Mouse (Mus musculus): ENCODE measurements around the gene Dennd1a. TPM values are rescaled to one million over a fixed set of nuclear protein-coding genes. Genes with fewer than 3 reads are reported as not detected.
A peak's percentile ranks its signal among the peaks of the same experiment; 100 is the strongest.

Gene Dennd1a
- polyA plus RNA-seq, 1 experiment from 2014 or later: 17.7 TPM

DNA sequence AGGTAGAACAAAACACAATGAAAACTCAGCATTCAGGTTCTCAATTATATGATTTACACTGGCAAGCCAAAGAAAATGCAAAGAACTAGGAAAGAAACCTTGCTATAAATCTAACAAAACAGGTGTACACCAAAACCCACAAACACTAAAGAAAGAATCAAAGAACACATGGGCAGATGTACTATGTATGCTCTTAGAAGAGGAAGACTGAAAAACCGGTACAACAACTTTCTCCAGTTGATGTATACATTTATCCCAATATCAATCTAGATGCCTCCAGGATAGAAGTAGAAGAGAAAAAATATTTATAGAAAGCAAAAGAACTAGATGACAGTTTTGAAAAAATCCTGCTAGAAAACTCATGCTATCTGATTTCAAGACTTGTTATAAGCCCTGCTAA is 184.5 kb downstream of the Dennd1a start:
- WGBS: 95% methylated on average over 1 of the region's 1 CpGs
- H3K9me3 ChIP-seq (ENCODE audit: control insufficient read depth, low read length): no peaks in the 10 kb centered on the region
- no peaks in the 10 kb centered on the region for H3K27me3 ChIP-seq (ENCODE audit: control insufficient read depth, insufficient read depth, low read length)
- ATAC-seq (replicated peaks; ENCODE audit: low FRiP score) (no peak), DNase-seq (ENCODE audit: low spot score) (no peak)
- no peak overlapping the region for H3K9ac ChIP-seq (ENCODE audit: low read length)
- H3K36me3 ChIP-seq (ENCODE audit: control insufficient read depth, insufficient read depth, low read length): no peaks in the 10 kb centered on the region
- no peak overlapping the region for H3K27ac ChIP-seq (ENCODE audit: low read depth, low read length)
- H3K4me2 ChIP-seq (ENCODE audit: low read depth, low read length, severe bottlenecking): no peak overlapping the region
- H3K4me3 ChIP-seq (ENCODE audit: low read depth, low read length): no peak overlapping the region
- peaks cover 17% of the 10 kb centered on the region for H3K4me1 ChIP-seq (replicated peaks; ENCODE audit: control insufficient read depth, insufficient read depth, low read length)

DNA sequence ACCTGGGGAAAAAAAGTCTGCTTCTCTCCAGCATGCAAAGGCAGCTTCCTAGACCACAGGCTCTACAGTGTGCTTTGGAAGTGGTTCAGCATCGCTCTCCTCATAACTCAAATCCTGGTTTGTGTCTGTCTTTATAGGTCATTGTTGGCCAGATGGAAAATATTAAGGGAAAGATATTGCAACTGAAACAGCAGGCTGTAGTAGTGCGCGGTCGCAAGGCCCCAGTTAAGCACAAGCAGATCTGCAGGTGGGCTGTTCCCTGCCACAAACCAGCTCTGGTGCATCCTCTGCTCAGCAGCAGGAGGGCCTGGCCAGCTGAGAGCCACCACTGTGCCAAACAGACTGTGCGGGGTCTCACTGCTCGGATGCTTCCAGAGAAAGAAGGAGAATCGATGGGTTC is 186.9 kb downstream of the Dennd1a start:
- ATAC-seq (replicated peaks; ENCODE audit: low FRiP score) (no peak), DNase-seq (ENCODE audit: low spot score) (peak; percentile 59)
- Histone ChIP-seq H3K36me3 (ENCODE audit: control insufficient read depth, insufficient read depth, low read length) (no peaks in the 10 kb centered on the region), H3K4me2 (ENCODE audit: low read depth, low read length, severe bottlenecking) (no peak overlapping the region), H3K9ac (ENCODE audit: low read length) (no peak overlapping the region), H3K4me1 (replicated peaks; ENCODE audit: control insufficient read depth, insufficient read depth, low read length) (peaks cover 23% of the 10 kb centered on the region), H3K9me3 (ENCODE audit: control insufficient read depth, low read length) (no peaks in the 10 kb centered on the region), H3K4me3 (ENCODE audit: low read depth, low read length) (no peak overlapping the region), H3K27me3 (ENCODE audit: control insufficient read depth, insufficient read depth, low read length) (no peaks in the 10 kb centered on the region), H3K27ac (ENCODE audit: low read depth, low read length) (peak overlapping the region; percentile 34; the same call in 1 of the 2 replicates)
- 7% methylated on average over 7 of the region's 7 CpGs for WGBS

DNA sequence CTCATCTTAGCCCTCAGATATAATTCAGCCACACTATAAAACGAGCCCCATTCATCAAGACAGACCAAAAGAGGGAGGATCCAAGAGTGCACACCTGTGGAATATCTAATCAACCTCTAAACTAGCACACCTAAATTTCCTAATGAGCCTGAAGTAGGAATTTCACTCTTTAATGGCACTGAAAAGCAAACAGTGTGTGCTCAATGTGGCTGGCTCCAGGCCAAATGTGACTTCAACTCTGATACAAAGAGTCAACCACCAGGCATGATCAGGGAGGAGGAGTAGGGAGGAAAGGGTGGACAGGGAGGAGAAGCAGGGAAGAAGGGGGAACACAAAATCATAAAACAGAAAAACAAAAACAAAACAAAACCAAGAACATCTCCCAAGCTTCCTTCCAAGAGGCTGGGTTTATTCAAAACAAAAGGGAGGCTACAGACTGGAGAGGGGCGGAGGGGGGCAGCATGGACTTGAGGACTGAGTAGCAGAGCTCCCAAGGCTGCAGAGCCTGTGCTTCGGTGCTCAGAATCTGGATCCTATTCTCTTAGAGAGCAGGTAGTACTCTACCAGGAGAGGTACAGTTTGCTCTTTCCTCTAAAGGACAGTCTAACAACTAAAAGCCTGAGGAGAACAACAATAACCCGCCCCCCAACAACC is 187.9 kb downstream of the Dennd1a start:
- 30% methylated on average over 4 of the region's 4 CpGs for WGBS
- no peak overlapping the region for H3K4me3 ChIP-seq (ENCODE audit: low read depth, low read length)
- H3K4me2 ChIP-seq (ENCODE audit: low read depth, low read length, severe bottlenecking): no peak overlapping the region
- H3K9me3 ChIP-seq (ENCODE audit: control insufficient read depth, low read length): no peaks in the 10 kb centered on the region
- DNase-seq (ENCODE audit: low spot score) (peak; percentile 74), ATAC-seq (replicated peaks; ENCODE audit: low FRiP score) (peak; percentile 62)
- H3K36me3 ChIP-seq (ENCODE audit: control insufficient read depth, insufficient read depth, low read length): no peaks in the 10 kb centered on the region
- H3K9ac ChIP-seq (ENCODE audit: low read length): no peak overlapping the region
- H3K4me1 ChIP-seq (replicated peaks; ENCODE audit: control insufficient read depth, insufficient read depth, low read length): peaks cover 30% of the 10 kb centered on the region
- H3K27me3 ChIP-seq (ENCODE audit: control insufficient read depth, insufficient read depth, low read length): no peaks in the 10 kb centered on the region
- H3K27ac ChIP-seq (ENCODE audit: low read depth, low read length): peak overlapping the region; percentile 63; the same call in 1 of the 2 replicates

DNA sequence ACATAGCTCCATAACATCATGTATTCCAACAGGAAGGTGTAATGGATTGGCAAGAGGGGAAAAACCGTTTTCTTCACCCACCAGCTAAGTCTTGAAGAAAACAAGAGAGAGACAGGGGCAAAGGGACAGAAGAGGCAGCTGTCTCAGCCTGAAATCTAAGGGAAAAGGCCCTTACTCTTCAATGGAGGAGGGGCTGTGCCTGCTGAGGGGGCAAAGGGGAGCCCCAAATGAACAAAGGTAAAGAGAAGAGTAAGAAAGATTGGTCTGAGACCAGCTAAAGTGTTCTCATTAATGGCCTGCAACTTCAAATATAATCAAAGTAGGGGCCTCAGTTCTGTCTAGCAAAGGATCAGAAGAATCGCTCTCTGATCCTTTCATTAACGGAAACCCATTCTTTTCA is 189.7 kb downstream of the Dennd1a start:
- H3K4me2 ChIP-seq (ENCODE audit: low read depth, low read length, severe bottlenecking): no peak overlapping the region
- peak; percentile 68 for DNase-seq (ENCODE audit: low spot score)
- no peak overlapping the region for H3K4me3 ChIP-seq (ENCODE audit: low read depth, low read length)
- H3K36me3 ChIP-seq (ENCODE audit: control insufficient read depth, insufficient read depth, low read length): no peaks in the 10 kb centered on the region
- H3K27ac ChIP-seq (ENCODE audit: low read depth, low read length): peak overlapping the region; percentile 67; the same call in 1 of the 2 replicates
- ATAC-seq (replicated peaks; ENCODE audit: low FRiP score): peak; percentile 56
- 12% methylated on average over 3 of the region's 3 CpGs for WGBS
- no peaks in the 10 kb centered on the region for H3K9me3 ChIP-seq (ENCODE audit: control insufficient read depth, low read length)
- H3K27me3 ChIP-seq (ENCODE audit: control insufficient read depth, insufficient read depth, low read length): no peaks in the 10 kb centered on the region
- H3K9ac ChIP-seq (ENCODE audit: low read length): no peak overlapping the region
- peaks cover 30% of the 10 kb centered on the region for H3K4me1 ChIP-seq (replicated peaks; ENCODE audit: control insufficient read depth, insufficient read depth, low read length)

DNA sequence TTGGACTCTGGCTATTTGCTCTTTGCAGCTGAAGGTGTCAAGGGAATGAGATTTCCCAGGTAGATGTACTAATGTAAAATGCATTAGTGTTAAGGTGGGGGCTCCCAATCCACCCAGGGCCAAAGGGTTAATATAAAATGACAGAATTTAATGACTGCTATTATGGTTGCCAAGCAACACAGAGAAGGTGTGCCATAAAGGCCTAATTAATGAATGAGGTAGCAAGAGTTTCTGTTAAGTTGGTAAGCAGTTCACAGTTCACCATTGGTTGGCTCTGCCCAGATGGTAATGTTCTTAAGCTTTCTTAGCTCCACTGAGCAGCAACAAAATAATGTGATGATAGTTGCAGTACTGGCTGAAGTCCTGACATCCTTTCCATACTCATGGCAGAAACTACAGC is 190.9 kb downstream of the Dennd1a start:
- H3K4me1 ChIP-seq (replicated peaks; ENCODE audit: control insufficient read depth, insufficient read depth, low read length): peaks cover 30% of the 10 kb centered on the region
- ATAC-seq (replicated peaks; ENCODE audit: low FRiP score) (no peak), DNase-seq (ENCODE audit: low spot score) (no peak)
- H3K36me3 ChIP-seq (ENCODE audit: control insufficient read depth, insufficient read depth, low read length): no peaks in the 10 kb centered on the region
- H3K27me3 ChIP-seq (ENCODE audit: control insufficient read depth, insufficient read depth, low read length): no peaks in the 10 kb centered on the region
- no peaks in the 10 kb centered on the region for H3K9me3 ChIP-seq (ENCODE audit: control insufficient read depth, low read length)
- no peak overlapping the region; the same call in 1 of the 2 replicates for H3K27ac ChIP-seq (ENCODE audit: low read depth, low read length)
- H3K4me2 ChIP-seq (ENCODE audit: low read depth, low read length, severe bottlenecking): no peak overlapping the region
- H3K9ac ChIP-seq (ENCODE audit: low read length): no peak overlapping the region
- no peak overlapping the region for H3K4me3 ChIP-seq (ENCODE audit: low read depth, low read length)

DNA sequence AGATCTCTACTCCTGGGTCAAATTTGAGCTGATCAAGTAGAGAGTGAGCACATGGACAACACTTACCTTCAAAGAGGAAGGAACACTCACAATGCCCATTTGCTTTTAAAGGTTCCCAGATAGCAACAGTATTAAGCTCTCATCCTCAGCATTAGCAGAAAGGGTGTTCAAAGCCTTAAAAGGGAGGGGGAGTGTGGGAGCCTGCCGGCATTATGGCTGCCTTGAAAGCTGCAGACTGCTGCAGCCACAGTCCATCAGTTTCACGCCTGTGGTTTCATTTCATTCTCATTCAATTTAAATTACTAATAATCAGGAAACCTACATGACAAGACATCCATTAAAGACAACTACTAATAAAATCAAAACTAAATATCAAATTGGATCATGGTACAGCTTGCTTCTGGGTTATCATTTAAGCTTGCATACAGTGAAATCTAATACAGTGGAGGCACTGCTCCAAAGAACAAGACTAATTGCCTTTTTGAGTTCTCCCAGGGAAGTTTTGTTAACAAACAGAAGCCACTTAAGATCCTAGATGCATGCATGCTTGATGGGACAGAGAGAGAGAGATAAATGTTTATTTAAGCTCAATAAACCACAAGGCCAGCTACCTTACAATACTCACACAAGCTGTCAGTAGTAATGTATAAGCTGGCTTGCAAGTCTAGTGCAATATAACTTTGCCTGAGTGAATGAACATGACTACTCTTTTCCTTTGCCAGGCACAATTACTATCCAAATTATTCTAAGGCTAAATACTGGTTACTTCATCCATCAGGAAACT is 192.6 kb downstream of the Dennd1a start:
- H3K4me1 ChIP-seq (replicated peaks; ENCODE audit: control insufficient read depth, insufficient read depth, low read length): peaks cover 27% of the 10 kb centered on the region
- DNase-seq (ENCODE audit: low spot score): no peak
- WGBS: 24% methylated on average over 2 of the region's 2 CpGs

DNA sequence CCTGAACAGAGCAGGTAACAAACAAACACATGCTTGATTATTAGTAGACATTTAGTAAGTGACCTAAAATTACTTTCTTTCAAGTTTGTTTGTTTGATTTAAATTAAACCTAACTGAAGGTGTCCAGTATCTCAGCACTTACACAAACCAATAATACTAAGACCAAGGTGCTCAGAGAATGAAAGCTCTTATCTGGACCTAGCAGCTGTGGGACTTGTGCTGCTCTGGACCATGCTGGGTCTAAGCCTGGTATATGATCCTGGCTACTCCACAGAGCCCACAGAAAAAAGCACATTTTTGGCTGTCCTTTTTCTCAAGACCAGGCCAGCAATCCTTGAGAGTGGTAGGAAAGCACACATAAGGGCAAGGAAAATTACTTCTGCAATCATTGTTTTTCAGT is 193.2 kb downstream of the Dennd1a start:
- DNase-seq (ENCODE audit: low spot score) (no peak), ATAC-seq (replicated peaks; ENCODE audit: low FRiP score) (no peak)
- no peak overlapping the region for H3K4me2 ChIP-seq (ENCODE audit: low read depth, low read length, severe bottlenecking)
- H3K9me3 ChIP-seq (ENCODE audit: control insufficient read depth, low read length): no peaks in the 10 kb centered on the region
- H3K9ac ChIP-seq (ENCODE audit: low read length): no peak overlapping the region
- H3K36me3 ChIP-seq (ENCODE audit: control insufficient read depth, insufficient read depth, low read length): no peaks in the 10 kb centered on the region
- H3K27me3 ChIP-seq (ENCODE audit: control insufficient read depth, insufficient read depth, low read length): no peaks in the 10 kb centered on the region
- peaks cover 23% of the 10 kb centered on the region for H3K4me1 ChIP-seq (replicated peaks; ENCODE audit: control insufficient read depth, insufficient read depth, low read length)
- H3K27ac ChIP-seq (ENCODE audit: low read depth, low read length): no peak overlapping the region
- H3K4me3 ChIP-seq (ENCODE audit: low read depth, low read length): no peak overlapping the region

More for the DNA sequence above, 192.6 kb downstream of the Dennd1a start:
- Histone ChIP-seq H3K36me3 (ENCODE audit: control insufficient read depth, insufficient read depth, low read length) (no peaks in the 10 kb centered on the region), H3K27me3 (ENCODE audit: control insufficient read depth, insufficient read depth, low read length) (no peaks in the 10 kb centered on the region), H3K9me3 (ENCODE audit: control insufficient read depth, low read length) (no peaks in the 10 kb centered on the region), H3K4me3 (ENCODE audit: low read depth, low read length) (no peak overlapping the region), H3K27ac (ENCODE audit: low read depth, low read length) (0 out of 2 replicates have a peak overlapping the region, but pooled peaks have one; percentile 14), H3K9ac (ENCODE audit: low read length) (no peak overlapping the region), H3K4me2 (ENCODE audit: low read depth, low read length, severe bottlenecking) (no peak overlapping the region)
- ATAC-seq (replicated peaks; ENCODE audit: low FRiP score): no peak

DNA sequence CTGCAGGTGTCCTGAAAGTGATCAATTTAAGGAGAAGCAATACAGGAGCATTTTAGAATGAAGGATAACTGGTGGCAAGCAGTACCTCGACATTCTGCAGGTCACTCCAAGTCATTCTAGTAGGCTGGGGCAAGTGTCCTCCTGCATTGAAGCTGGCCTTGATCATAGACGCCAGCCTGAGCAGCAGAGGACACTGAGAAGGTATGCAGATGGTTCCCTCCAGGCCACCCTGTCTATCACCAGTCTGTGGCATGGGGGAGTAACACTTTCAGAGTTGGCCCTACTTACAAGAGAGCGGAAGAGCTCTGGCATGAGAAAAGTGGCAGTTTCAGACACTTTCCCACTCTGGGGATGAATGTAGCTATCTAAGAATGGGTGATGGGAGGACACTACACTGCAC is 193.9 kb downstream of the Dennd1a start:
- Histone ChIP-seq H3K27me3 (ENCODE audit: control insufficient read depth, insufficient read depth, low read length) (no peaks in the 10 kb centered on the region), H3K9me3 (ENCODE audit: control insufficient read depth, low read length) (no peaks in the 10 kb centered on the region), H3K9ac (ENCODE audit: low read length) (no peak overlapping the region), H3K27ac (ENCODE audit: low read depth, low read length) (no peak overlapping the region), H3K36me3 (ENCODE audit: control insufficient read depth, insufficient read depth, low read length) (no peaks in the 10 kb centered on the region), H3K4me2 (ENCODE audit: low read depth, low read length, severe bottlenecking) (no peak overlapping the region), H3K4me3 (ENCODE audit: low read depth, low read length) (no peak overlapping the region), H3K4me1 (replicated peaks; ENCODE audit: control insufficient read depth, insufficient read depth, low read length) (peaks cover 18% of the 10 kb centered on the region)
- DNase-seq (ENCODE audit: low spot score): no peak
- no peak for ATAC-seq (replicated peaks; ENCODE audit: low FRiP score)
- whole genome bisulfite sequencing: 83% methylated on average over 3 of the region's 3 CpGs

All from forebrain, embryonic 11.5 days (tissue).